Mouse (Mus musculus): ENCODE measurements around the gene Endod1. TPM values are rescaled to one million over a fixed set of nuclear protein-coding genes. Genes with fewer than 3 reads are reported as not detected.

Gene Endod1
- polyA plus RNA-seq, 1 experiment from 2014 or later: 9.5 TPM

- DNase-seq (ENCODE audit: low spot score) (no peak), ATAC-seq (ENCODE audit: low FRiP score) (no peak)
- H3K9ac ChIP-seq (ENCODE audit: low read depth, low read length): no peak overlapping the region
- no peaks in the 10 kb centered on the region for H3K9me3 ChIP-seq (ENCODE audit: control insufficient read depth, low read length)
- no peaks in the 10 kb centered on the region for H3K36me3 ChIP-seq (ENCODE audit: control insufficient read depth, insufficient read depth, low read length)
- H3K27ac ChIP-seq (ENCODE audit: low read depth, low read length): no peak overlapping the region
- WGBS: 83% methylated on average over 8 of the region's 8 CpGs
- no peaks in the 10 kb centered on the region for H3K4me1 ChIP-seq (replicated peaks; ENCODE audit: control insufficient read depth, insufficient read depth, low read length)
- H3K4me2 ChIP-seq (replicated peaks; ENCODE audit: low read depth, low read length): no peak overlapping the region
- H3K4me3 ChIP-seq (ENCODE audit: low read depth, low read length): no peak overlapping the region
- no peaks in the 10 kb centered on the region for H3K27me3 ChIP-seq (ENCODE audit: control insufficient read depth, insufficient read depth, low read length)
Observed at GRCm38 (mm10) chr9:14385665-14386064, 4.4 kb upstream of the Endod1 start.

GRCm38 (mm10) chr9:14383186-14383920 is 2.0 kb upstream of the Endod1 start:
- no peak for DNase-seq (ENCODE audit: low spot score)
- WGBS: 89% methylated on average over 4 of the region's 4 CpGs
- ATAC-seq (ENCODE audit: low FRiP score): no peak
- no peak overlapping the region for H3K27ac ChIP-seq (ENCODE audit: low read depth, low read length)
- no peaks in the 10 kb centered on the region; the same call in 1 of the 2 replicates for H3K4me1 ChIP-seq (replicated peaks; ENCODE audit: control insufficient read depth, insufficient read depth, low read length)
- no peak overlapping the region for H3K4me2 ChIP-seq (replicated peaks; ENCODE audit: low read depth, low read length)
- 0 out of 2 replicates have a peak, but pooled peaks cover 2% of the 10 kb centered on the region for H3K27me3 ChIP-seq (ENCODE audit: control insufficient read depth, insufficient read depth, low read length)
- no peaks in the 10 kb centered on the region for H3K36me3 ChIP-seq (ENCODE audit: control insufficient read depth, insufficient read depth, low read length)
- no peaks in the 10 kb centered on the region for H3K9me3 ChIP-seq (ENCODE audit: control insufficient read depth, low read length)
- no peak overlapping the region for H3K4me3 ChIP-seq (ENCODE audit: low read depth, low read length)
- no peak overlapping the region for H3K9ac ChIP-seq (ENCODE audit: low read depth, low read length)

GRCm38 (mm10) chr9:14382256-14382791 is 1.0 kb upstream of the Endod1 start:
- no peak for ATAC-seq (ENCODE audit: low FRiP score)
- no peak overlapping the region for H3K27ac ChIP-seq (ENCODE audit: low read depth, low read length)
- H3K4me2 ChIP-seq (replicated peaks; ENCODE audit: low read depth, low read length): no peak overlapping the region

GRCm38 (mm10) chr9:14380386-14381285 is 671 bp downstream of the Endod1 start:
- H3K27ac ChIP-seq (ENCODE audit: low read depth, low read length): peak overlapping the region; percentile 52
- under 1% methylated on average over 76 of the region's 76 CpGs for WGBS

More at GRCm38 (mm10) chr9:14382256-14382791, 1.0 kb upstream of the Endod1 start:
- Histone ChIP-seq H3K9ac (ENCODE audit: low read depth, low read length) (no peak overlapping the region), H3K4me1 (replicated peaks; ENCODE audit: control insufficient read depth, insufficient read depth, low read length) (no peaks in the 10 kb centered on the region; the same call in 1 of the 2 replicates), H3K4me3 (ENCODE audit: low read depth, low read length) (no peak overlapping the region), H3K9me3 (ENCODE audit: control insufficient read depth, low read length) (no peaks in the 10 kb centered on the region), H3K36me3 (ENCODE audit: control insufficient read depth, insufficient read depth, low read length) (no peaks in the 10 kb centered on the region), H3K27me3 (ENCODE audit: control insufficient read depth, insufficient read depth, low read length) (0 out of 2 replicates have a peak, but pooled peaks cover 2% of the 10 kb centered on the region)
- 85% methylated on average over 5 of the region's 5 CpGs for WGBS
- DNase-seq (ENCODE audit: low spot score): no peak

GRCm38 (mm10) chr9:14379769-14380385 is 1.4 kb downstream of the Endod1 start:
- ATAC-seq (ENCODE audit: low FRiP score) (no peak; the same call in 1 of the 2 replicates), DNase-seq (ENCODE audit: low spot score) (no peak)
- H3K9me3 ChIP-seq (ENCODE audit: control insufficient read depth, low read length): no peaks in the 10 kb centered on the region
- H3K4me3 ChIP-seq (ENCODE audit: low read depth, low read length): peak overlapping the region; percentile 62
- H3K4me1 ChIP-seq (replicated peaks; ENCODE audit: control insufficient read depth, insufficient read depth, low read length): no peaks in the 10 kb centered on the region; the same call in 1 of the 2 replicates
- WGBS: 22% methylated on average over 8 of the region's 8 CpGs
- 0 out of 2 replicates have a peak, but pooled peaks cover 2% of the 10 kb centered on the region for H3K27me3 ChIP-seq (ENCODE audit: control insufficient read depth, insufficient read depth, low read length)
- H3K36me3 ChIP-seq (ENCODE audit: control insufficient read depth, insufficient read depth, low read length): no peaks in the 10 kb centered on the region
- H3K9ac ChIP-seq (ENCODE audit: low read depth, low read length): peak overlapping the region; percentile 73
- H3K27ac ChIP-seq (ENCODE audit: low read depth, low read length): no peak overlapping the region
- H3K4me2 ChIP-seq (replicated peaks; ENCODE audit: low read depth, low read length): peak overlapping the region; percentile 97

More at GRCm38 (mm10) chr9:14380386-14381285, 671 bp downstream of the Endod1 start:
- peak; percentile 95 for ATAC-seq (ENCODE audit: low FRiP score)
- Histone ChIP-seq H3K9ac (ENCODE audit: low read depth, low read length) (peak overlapping the region; percentile 73), H3K4me3 (ENCODE audit: low read depth, low read length) (peak overlapping the region; percentile 62), H3K9me3 (ENCODE audit: control insufficient read depth, low read length) (no peaks in the 10 kb centered on the region), H3K27me3 (ENCODE audit: control insufficient read depth, insufficient read depth, low read length) (0 out of 2 replicates have a peak, but pooled peaks cover 2% of the 10 kb centered on the region), H3K4me1 (replicated peaks; ENCODE audit: control insufficient read depth, insufficient read depth, low read length) (no peaks in the 10 kb centered on the region; the same call in 1 of the 2 replicates), H3K36me3 (ENCODE audit: control insufficient read depth, insufficient read depth, low read length) (no peaks in the 10 kb centered on the region), H3K4me2 (replicated peaks; ENCODE audit: low read depth, low read length) (peak overlapping the region; percentile 97)
- DNase-seq (ENCODE audit: low spot score): peak; percentile 80

- Histone ChIP-seq H3K9me3 (ENCODE audit: control insufficient read depth, low read length) (no peaks in the 10 kb centered on the region), H3K36me3 (ENCODE audit: control insufficient read depth, insufficient read depth, low read length) (no peaks in the 10 kb centered on the region), H3K27me3 (ENCODE audit: control insufficient read depth, insufficient read depth, low read length) (0 out of 2 replicates have a peak, but pooled peaks cover 2% of the 10 kb centered on the region), H3K4me3 (ENCODE audit: low read depth, low read length) (no peak overlapping the region), H3K4me2 (replicated peaks; ENCODE audit: low read depth, low read length) (no peak overlapping the region), H3K9ac (ENCODE audit: low read depth, low read length) (no peak overlapping the region), H3K4me1 (replicated peaks; ENCODE audit: control insufficient read depth, insufficient read depth, low read length) (no peaks in the 10 kb centered on the region; the same call in 1 of the 2 replicates), H3K27ac (ENCODE audit: low read depth, low read length) (no peak overlapping the region)
- 100% methylated on average over 2 of the region's 2 CpGs for WGBS
- DNase-seq (ENCODE audit: low spot score) (no peak), ATAC-seq (ENCODE audit: low FRiP score) (no peak)
Observed at GRCm38 (mm10) chr9:14378151-14378550, 3.2 kb downstream of the Endod1 start.

GRCm38 (mm10) chr9:14376149-14376548 is 5.2 kb downstream of the Endod1 start:
- no peak overlapping the region for H3K9ac ChIP-seq (ENCODE audit: low read depth, low read length)
- H3K36me3 ChIP-seq (ENCODE audit: control insufficient read depth, insufficient read depth, low read length): no peaks in the 10 kb centered on the region
- ATAC-seq (ENCODE audit: low FRiP score) (no peak), DNase-seq (ENCODE audit: low spot score) (no peak)
- H3K9me3 ChIP-seq (ENCODE audit: control insufficient read depth, low read length): no peaks in the 10 kb centered on the region
- no peak overlapping the region for H3K4me2 ChIP-seq (replicated peaks; ENCODE audit: low read depth, low read length)
- H3K4me3 ChIP-seq (ENCODE audit: low read depth, low read length): no peak overlapping the region
- whole genome bisulfite sequencing: 89% methylated on average over 4 of the region's 4 CpGs
- no peaks in the 10 kb centered on the region; the same call in 1 of the 2 replicates for H3K4me1 ChIP-seq (replicated peaks; ENCODE audit: control insufficient read depth, insufficient read depth, low read length)
- 0 out of 2 replicates have a peak, but pooled peaks cover 2% of the 10 kb centered on the region for H3K27me3 ChIP-seq (ENCODE audit: control insufficient read depth, insufficient read depth, low read length)
- H3K27ac ChIP-seq (ENCODE audit: low read depth, low read length): no peak overlapping the region

GRCm38 (mm10) chr9:14372440-14372839 is 8.9 kb downstream of the Endod1 start:
- no peak overlapping the region for H3K4me2 ChIP-seq (replicated peaks; ENCODE audit: low read depth, low read length)
- no peak overlapping the region for H3K9ac ChIP-seq (ENCODE audit: low read depth, low read length)
- H3K27ac ChIP-seq (ENCODE audit: low read depth, low read length): no peak overlapping the region
- no peak overlapping the region for H3K4me3 ChIP-seq (ENCODE audit: low read depth, low read length)
- ATAC-seq (ENCODE audit: low FRiP score) (no peak), DNase-seq (ENCODE audit: low spot score) (no peak)
- no peaks in the 10 kb centered on the region for H3K9me3 ChIP-seq (ENCODE audit: control insufficient read depth, low read length)
- no peaks in the 10 kb centered on the region for H3K4me1 ChIP-seq (replicated peaks; ENCODE audit: control insufficient read depth, insufficient read depth, low read length)
- H3K36me3 ChIP-seq (ENCODE audit: control insufficient read depth, insufficient read depth, low read length): no peaks in the 10 kb centered on the region
- no peaks in the 10 kb centered on the region for H3K27me3 ChIP-seq (ENCODE audit: control insufficient read depth, insufficient read depth, low read length)

Data from hindbrain, embryonic 11.5 days (tissue).